Mouse (Mus musculus): ENCODE data around the gene Rnf212b. TPM values are rescaled to one million over a fixed set of nuclear protein-coding genes. Genes with fewer than 3 reads are reported as not detected.
A peak's percentile ranks its signal among the peaks of the same experiment; 100 is the strongest.

Rnf212b gene
- polyA plus RNA-seq, 1 experiment, result not detected

- 68% methylated on average over 5 of the region's 5 CpGs for WGBS
- Histone ChIP-seq H3K4me3 (replicated peaks; ENCODE audit: control insufficient read depth, low read depth, low read length) (no peak overlapping the region), H3K27ac (ENCODE audit: control insufficient read depth, insufficient read depth, low read depth, low read length, poor library complexity) (no peak overlapping the region), H3K4me1 (ENCODE audit: control insufficient read depth, insufficient read depth, low read length) (peaks cover 2% of the 10 kb centered on the region)
- peak; percentile 64 for TF ChIP-seq CTCF (IDR thresholded peaks at IDR 0.05; ENCODE audit: control insufficient read depth, insufficient read depth, low read length)
- TF ChIP-seq POLR2A (IDR thresholded peaks at IDR 0.05; ENCODE audit: borderline replicate concordance, control insufficient read depth, low read depth, low read length), result no peak
Observed at GRCm38 (mm10) chr14:54866936-54867335, 53.0 kb downstream of the Rnf212b start.

- no peak for TF ChIP-seq CTCF (IDR thresholded peaks at IDR 0.05; ENCODE audit: control insufficient read depth, insufficient read depth, low read length)
- 25% methylated on average over 4 of the region's 4 CpGs for WGBS
- no peak overlapping the region for H3K27ac ChIP-seq (ENCODE audit: control insufficient read depth, insufficient read depth, low read depth, low read length, poor library complexity)
- H3K4me1 ChIP-seq (ENCODE audit: control insufficient read depth, insufficient read depth, low read length), result peaks cover 2% of the 10 kb centered on the region
- no peak overlapping the region for H3K4me3 ChIP-seq (replicated peaks; ENCODE audit: control insufficient read depth, low read depth, low read length)
Observed at GRCm38 (mm10) chr14:54868026-54868425, 54.1 kb downstream of the Rnf212b start.

- H3K27ac ChIP-seq (ENCODE audit: control insufficient read depth, insufficient read depth, low read depth, low read length, poor library complexity), result no peak within 1 kb of the TSS
- H3K4me1 ChIP-seq (ENCODE audit: control insufficient read depth, insufficient read depth, low read length), result peaks cover 2% of the 10 kb centered on the region
- TF ChIP-seq CTCF (IDR thresholded peaks at IDR 0.05; ENCODE audit: control insufficient read depth, insufficient read depth, low read length) (no peak), POLR2A (IDR thresholded peaks at IDR 0.05; ENCODE audit: borderline replicate concordance, control insufficient read depth, low read depth, low read length) (no peak)
- 74% methylated on average over 5 of the region's 5 CpGs for WGBS
- no peak within 1 kb of the TSS for H3K4me3 ChIP-seq (replicated peaks; ENCODE audit: control insufficient read depth, low read depth, low read length)
Observed at GRCm38 (mm10) chr14:54870861-54871260, 56.9 kb downstream of the Rnf212b start, which contains the start of gene Homez. TSS of gene Homez (minus strand) at chr14:54870961.

- Histone ChIP-seq H3K27ac (ENCODE audit: control insufficient read depth, insufficient read depth, low read depth, low read length, poor library complexity) (no peak overlapping the region), H3K4me1 (ENCODE audit: control insufficient read depth, insufficient read depth, low read length) (no peaks in the 10 kb centered on the region; the same call in 1 of the 2 replicates), H3K4me3 (replicated peaks; ENCODE audit: control insufficient read depth, low read depth, low read length) (no peak overlapping the region)
- TF ChIP-seq POLR2A (IDR thresholded peaks at IDR 0.05; ENCODE audit: borderline replicate concordance, control insufficient read depth, low read depth, low read length), result no peak
- TF ChIP-seq CTCF (IDR thresholded peaks at IDR 0.05; ENCODE audit: control insufficient read depth, insufficient read depth, low read length), result no peak
- WGBS, result 82% methylated on average over 3 of the region's 3 CpGs
Observed at GRCm38 (mm10) chr14:54874165-54874564, 60.2 kb downstream of the Rnf212b start.

GRCm38 (mm10) chr14:54875844-54876538 is 62.0 kb downstream of the Rnf212b start:
- H3K4me3 ChIP-seq (replicated peaks; ENCODE audit: control insufficient read depth, low read depth, low read length), result peak overlapping the region; percentile 70
- 6% methylated on average over 36 of the region's 36 CpGs for WGBS
- H3K27ac ChIP-seq (ENCODE audit: control insufficient read depth, insufficient read depth, low read depth, low read length, poor library complexity), result peak overlapping the region; percentile 56; the same call in 1 of the 2 replicates
- TF ChIP-seq POLR2A (IDR thresholded peaks at IDR 0.05; ENCODE audit: borderline replicate concordance, control insufficient read depth, low read depth, low read length) (no peak), CTCF (IDR thresholded peaks at IDR 0.05; ENCODE audit: control insufficient read depth, insufficient read depth, low read length) (no peak)
- H3K4me1 ChIP-seq (ENCODE audit: control insufficient read depth, insufficient read depth, low read length), result no peaks in the 10 kb centered on the region; the same call in 1 of the 2 replicates

GRCm38 (mm10) chr14:54876539-54877047 is 62.7 kb downstream of the Rnf212b start:
- H3K27ac ChIP-seq (ENCODE audit: control insufficient read depth, insufficient read depth, low read depth, low read length, poor library complexity), result peak overlapping the region; percentile 64
- WGBS, result under 1% methylated on average over 66 of the region's 72 CpGs
- no peaks in the 10 kb centered on the region; the same call in 1 of the 2 replicates for H3K4me1 ChIP-seq (ENCODE audit: control insufficient read depth, insufficient read depth, low read length)
- peak overlapping the region; percentile 70 for H3K4me3 ChIP-seq (replicated peaks; ENCODE audit: control insufficient read depth, low read depth, low read length)
- TF ChIP-seq POLR2A (IDR thresholded peaks at IDR 0.05; ENCODE audit: borderline replicate concordance, control insufficient read depth, low read depth, low read length) (peak; percentile 22; the same call in 1 of the 2 replicates), CTCF (IDR thresholded peaks at IDR 0.05; ENCODE audit: control insufficient read depth, insufficient read depth, low read length) (no peak)

- Histone ChIP-seq H3K27ac (ENCODE audit: control insufficient read depth, insufficient read depth, low read depth, low read length, poor library complexity) (peak within 1 kb of the TSS; percentile 64), H3K4me3 (replicated peaks; ENCODE audit: control insufficient read depth, low read depth, low read length) (peak within 1 kb of the TSS; percentile 70), H3K4me1 (ENCODE audit: control insufficient read depth, insufficient read depth, low read length) (no peaks in the 10 kb centered on the region; the same call in 1 of the 2 replicates)
- 1% methylated on average over 61 of the region's 61 CpGs for WGBS
- TF ChIP-seq POLR2A (IDR thresholded peaks at IDR 0.05; ENCODE audit: borderline replicate concordance, control insufficient read depth, low read depth, low read length) (no peak), CTCF (IDR thresholded peaks at IDR 0.05; ENCODE audit: control insufficient read depth, insufficient read depth, low read length) (no peak)
Observed at GRCm38 (mm10) chr14:54877048-54877715, 63.2 kb downstream of the Rnf212b start, which contains the start of gene Ppp1r3e. TSS of gene Ppp1r3e (minus strand) at chr14:54877550.

All from bone marrow, adult 2 months (tissue).